Mouse (Mus musculus) liver, adult (tissue): ENCODE results near the gene Mul1.

Experiments used
- GATA4 ChIP-seq: IDR thresholded peaks from 2 replicates; pipeline ENCODE4 v1.6.1; 2014; ENCODE audit warnings: mild to moderate bottlenecking, low read length; ENCODE audit not compliant: insufficient replicate concordance

The Mul1 gene

GRCm38 (mm10) chr4:138467451-138467850 lies 33.0 kb downstream of the Mul1 start:
- no peak for TF ChIP-seq GATA4

- TF ChIP-seq GATA4, result no peak
These were observed 34.6 kb downstream of the Mul1 start for GRCm38 (mm10) chr4:138469080-138469479.

GRCm38 (mm10) chr4:138471241-138471640 lies 36.8 kb downstream of the Mul1 start:
- no peak for TF ChIP-seq GATA4

- no peak for TF ChIP-seq GATA4
These were observed 45.1 kb downstream of the Mul1 start for GRCm38 (mm10) chr4:138479595-138479994.

GRCm38 (mm10) chr4:138480962-138481361 lies 46.5 kb downstream of the Mul1 start:
- TF ChIP-seq GATA4, result no peak

GRCm38 (mm10) chr4:138482721-138483120 lies 48.2 kb downstream of the Mul1 start:
- TF ChIP-seq GATA4, result no peak

- TF ChIP-seq GATA4, result no peak
These were observed 53.8 kb downstream of the Mul1 start for GRCm38 (mm10) chr4:138488241-138488640.

GRCm38 (mm10) chr4:138491088-138491487 lies 56.6 kb downstream of the Mul1 start:
- no peak for TF ChIP-seq GATA4
